ENCODE assay signal across 24 mouse cellular contexts in genomic region chr12:79417360-79417759, GRCm38 (mm10).
"Had no signal": no experiment of that assay in that cellular context is flagged by ENCODE, and none has a peak within 500 bp of the region (broad histone marks: within the 10 kb centered on the region; RNA-seq: fewer than 3 reads in every experiment).

No protein-coding gene starts in this region.

- H3K36me3 ChIP-seq: heart, embryonic 13.5 days; heart, embryonic 15.5 days; hindbrain, embryonic 13.5 days; hindbrain, embryonic 15.5 days; kidney, embryonic 15.5 days; limb, embryonic 10.5 days; limb, embryonic 12.5 days had no signal

- H3K9ac ChIP-seq: heart, embryonic 13.5 days; heart, embryonic 15.5 days; hindbrain, embryonic 13.5 days; hindbrain, embryonic 15.5 days; kidney, embryonic 15.5 days; limb, embryonic 12.5 days had no signal

- H3K4me1 ChIP-seq: hindbrain, embryonic 13.5 days; hindbrain, embryonic 15.5 days; kidney, embryonic 15.5 days had no signal

- H3K4me2 ChIP-seq: heart, embryonic 11.5 days; heart, embryonic 13.5 days; heart, embryonic 15.5 days; hindbrain, embryonic 13.5 days; hindbrain, embryonic 15.5 days; kidney, embryonic 15.5 days; limb, embryonic 12.5 days had no signal

- H3K27me3 ChIP-seq: heart, embryonic 13.5 days; heart, embryonic 15.5 days; hindbrain, embryonic 13.5 days; hindbrain, embryonic 15.5 days; kidney, embryonic 15.5 days; limb, embryonic 12.5 days had no signal

- DNase-seq: gastrocnemius, postnatal 14 days; gastrocnemius, postnatal 36 days; heart, adult 11 months; heart, adult 2 months; heart, postnatal 14 days; heart, postnatal 36 days; kidney, adult 11 months; kidney, adult 2 months; kidney, adult 9 months; kidney, postnatal 14 days; kidney, postnatal 36 days; layer of hippocampus, adult 9-11 months; layer of hippocampus, postnatal 36 days had no signal

- ATAC-seq: hindbrain, postnatal 0 days; intestine, embryonic 16.5 days had no signal

- H3K27ac ChIP-seq: heart, adult 2 months; heart, embryonic 13.5 days; heart, embryonic 15.5 days; hindbrain, embryonic 13.5 days; hindbrain, embryonic 15.5 days; hindbrain, postnatal 0 days; kidney, embryonic 15.5 days; kidney, postnatal 0 days; limb, embryonic 10.5 days; limb, embryonic 12.5 days had no signal

- H3K4me3 ChIP-seq: heart, adult 2 months; heart, embryonic 13.5 days; heart, embryonic 15.5 days; hindbrain, embryonic 13.5 days; hindbrain, embryonic 15.5 days; kidney, embryonic 15.5 days; limb, embryonic 10.5 days; limb, embryonic 12.5 days had no signal

- H3K9me3 ChIP-seq: heart, embryonic 13.5 days; heart, embryonic 15.5 days; hindbrain, embryonic 13.5 days; hindbrain, embryonic 15.5 days; kidney, embryonic 15.5 days; limb, embryonic 10.5 days; limb, embryonic 12.5 days had no signal
